Mouse (Mus musculus): Measurements from ENCODE around the gene Snd1.

The Snd1 gene

GRCm38 (mm10) chr6:28549374-28549773 is 74.4 kb downstream of the Snd1 start:
- DNase-seq = peak; percentile 77

DNA sequence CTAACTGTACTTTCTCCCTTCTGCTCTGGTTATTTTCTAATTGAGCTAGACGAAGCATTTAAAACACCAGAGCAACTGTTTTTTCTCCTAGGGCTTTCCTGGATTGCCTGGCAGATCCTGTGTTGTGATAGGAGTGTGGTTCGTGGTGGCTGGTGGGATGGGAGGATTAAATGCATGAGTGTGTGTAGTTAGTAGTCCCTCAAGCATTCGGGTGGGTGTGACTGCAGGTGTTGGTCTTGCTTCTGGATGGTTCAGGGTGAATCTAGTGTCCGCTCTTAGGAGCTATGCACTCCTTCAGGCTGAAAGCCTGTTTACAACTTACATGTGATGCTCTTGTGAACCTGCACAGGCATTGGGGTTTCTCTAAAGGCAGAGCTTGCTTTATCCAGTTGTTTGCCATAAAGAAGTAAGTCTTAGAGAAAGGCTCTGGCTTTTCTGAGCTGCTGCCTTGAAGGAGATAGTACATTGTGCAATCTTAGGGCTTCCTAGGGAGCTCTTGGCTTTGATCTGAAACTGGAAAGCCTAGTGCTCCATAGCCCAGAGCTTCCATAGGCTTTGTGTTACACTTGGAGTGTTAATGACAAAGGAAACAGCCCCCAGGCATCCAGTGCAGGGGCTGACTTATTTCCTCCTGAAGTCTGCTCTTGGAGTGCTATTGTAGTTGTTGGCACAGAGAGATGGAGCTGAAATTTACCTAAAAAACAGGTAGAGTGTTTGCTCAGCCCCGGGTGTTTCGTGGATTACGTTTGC is 75.5 kb downstream of the Snd1 start:
- DNase-seq = no peak

GRCm38 (mm10) chr6:28554470-28554869 is 79.5 kb downstream of the Snd1 start:
- no peak for DNase-seq

- DNase-seq = no peak
Observed at GRCm38 (mm10) chr6:28555002-28555401, 80.1 kb downstream of the Snd1 start.

DNA sequence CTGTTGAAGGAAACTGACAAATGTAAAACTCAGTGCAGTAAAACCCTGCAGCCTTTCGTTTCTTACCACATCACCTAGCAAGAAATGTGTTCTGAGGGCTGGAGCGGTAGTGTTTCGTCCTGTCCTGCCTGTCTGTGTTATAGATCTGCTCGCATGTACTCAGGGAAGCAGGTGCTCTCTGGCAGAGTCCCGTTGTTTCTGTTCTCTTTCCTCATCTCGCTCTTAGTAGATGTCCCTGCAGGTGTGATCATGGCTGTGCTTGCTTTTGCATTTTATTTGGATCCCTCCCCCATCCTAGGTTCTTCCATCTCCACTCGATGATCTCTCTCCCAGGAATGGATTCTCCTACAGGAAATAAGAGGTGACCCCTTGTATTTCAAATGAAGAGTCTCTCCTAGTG is 80.5 kb downstream of the Snd1 start:
- no peak for DNase-seq

GRCm38 (mm10) chr6:28557728-28558127 is 82.8 kb downstream of the Snd1 start:
- DNase-seq = no peak

GRCm38 (mm10) chr6:28559419-28559818 is 84.5 kb downstream of the Snd1 start:
- DNase-seq = no peak

DNA sequence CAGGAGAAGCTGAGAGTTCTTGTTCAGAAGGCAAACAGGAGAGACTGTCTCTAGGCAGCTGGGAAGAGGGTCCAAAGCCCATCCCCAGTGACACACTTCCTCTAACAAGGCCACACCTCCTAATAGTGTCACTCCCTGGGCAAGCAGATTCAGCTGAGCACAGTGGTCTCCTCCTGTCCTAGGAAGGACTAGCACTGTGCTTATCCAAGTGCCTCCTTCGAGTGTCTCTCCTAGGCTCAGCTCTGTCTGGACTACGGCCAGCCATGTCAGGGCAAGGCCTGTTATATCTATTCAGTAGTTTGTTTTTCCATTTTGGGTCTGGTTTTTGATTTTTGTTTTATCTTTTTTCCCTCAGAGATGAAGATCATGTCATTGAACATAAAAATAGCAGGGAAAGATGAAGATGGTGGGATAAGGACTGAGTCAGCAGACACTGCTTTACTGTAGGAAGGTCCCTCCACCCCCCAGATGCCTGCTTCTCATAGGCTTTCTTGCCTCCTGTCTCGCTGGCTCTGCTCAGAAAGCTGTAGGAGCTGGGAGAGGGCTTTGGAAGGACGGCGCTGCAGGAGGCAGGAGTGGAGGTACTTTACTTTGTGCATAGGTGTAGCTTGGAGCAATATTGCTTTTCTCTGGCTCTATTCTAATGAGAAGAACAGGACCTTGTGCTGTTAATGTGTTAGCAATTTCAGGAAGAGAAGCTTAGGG is 86.5 kb downstream of the Snd1 start:
- DNase-seq = no peak

- no peak for DNase-seq
Observed at GRCm38 (mm10) chr6:28562323-28563044, 87.5 kb downstream of the Snd1 start.

DNA sequence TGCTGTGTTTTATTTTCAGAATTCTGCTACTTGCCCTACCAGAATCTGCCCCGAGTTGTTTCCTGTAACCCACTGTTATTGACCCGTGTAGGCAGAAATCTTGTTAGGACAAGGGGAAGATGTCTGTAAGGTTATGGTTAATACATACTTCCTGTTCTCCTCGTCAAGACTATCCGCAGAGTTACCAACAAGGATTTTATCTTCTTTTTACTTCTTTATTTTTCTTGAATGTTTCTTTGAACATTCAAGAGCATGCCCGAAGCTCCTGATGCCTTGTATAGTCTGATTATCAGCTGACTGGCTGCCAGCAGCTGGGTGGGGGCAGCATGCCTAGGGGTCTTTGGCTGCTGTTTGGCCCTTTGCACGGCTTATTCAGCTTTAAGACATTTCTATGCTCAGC is 93.0 kb downstream of the Snd1 start:
- DNase-seq = no peak

GRCm38 (mm10) chr6:28571946-28572345 is 97.0 kb downstream of the Snd1 start:
- DNase-seq = no peak

- DNase-seq = no peak
Observed at GRCm38 (mm10) chr6:28572991-28573759, 98.2 kb downstream of the Snd1 start.

DNA sequence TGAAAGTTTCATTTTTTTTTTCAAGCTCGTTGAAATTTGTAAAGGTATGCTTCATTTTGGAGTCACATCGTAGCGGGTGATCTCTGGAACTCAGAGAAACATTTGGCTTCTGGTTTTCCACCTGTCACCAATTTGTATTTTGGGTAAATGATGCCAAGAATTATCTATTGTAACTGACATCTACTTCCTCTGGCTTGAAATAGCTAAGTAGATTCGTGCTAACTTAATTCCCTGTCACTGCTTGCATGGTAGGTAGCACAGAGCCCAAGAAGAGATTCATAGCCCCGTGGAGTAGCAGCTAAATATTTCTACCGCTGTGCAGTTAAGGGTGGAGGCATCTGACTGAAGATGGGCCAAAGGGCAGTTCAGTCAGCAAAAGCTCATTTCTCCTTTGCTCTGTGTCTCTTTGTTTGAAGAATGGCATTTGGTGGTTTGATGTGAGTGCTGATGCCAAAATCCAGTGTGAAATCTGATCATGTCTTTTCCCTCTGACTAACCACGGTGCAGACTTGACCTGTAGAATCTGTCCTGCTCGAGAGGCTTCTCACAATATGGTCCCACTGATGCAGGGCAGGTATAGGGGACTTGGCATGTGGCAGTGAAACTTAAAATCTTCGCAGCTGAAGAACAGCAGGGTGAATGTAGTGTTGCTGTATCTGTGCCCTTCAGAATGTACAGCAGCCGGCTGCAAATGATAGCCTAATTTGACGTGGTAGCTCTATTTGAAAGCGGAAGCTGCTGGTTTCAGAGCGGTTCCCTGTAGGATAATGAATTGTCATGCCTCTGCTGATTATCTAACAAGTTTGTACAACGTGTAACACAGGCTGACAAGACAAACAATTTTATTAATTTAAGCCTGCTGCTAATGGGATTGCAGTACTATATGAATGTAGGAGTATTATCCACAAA is 101.7 kb downstream of the Snd1 start:
- peak; percentile 89 for DNase-seq

DNA sequence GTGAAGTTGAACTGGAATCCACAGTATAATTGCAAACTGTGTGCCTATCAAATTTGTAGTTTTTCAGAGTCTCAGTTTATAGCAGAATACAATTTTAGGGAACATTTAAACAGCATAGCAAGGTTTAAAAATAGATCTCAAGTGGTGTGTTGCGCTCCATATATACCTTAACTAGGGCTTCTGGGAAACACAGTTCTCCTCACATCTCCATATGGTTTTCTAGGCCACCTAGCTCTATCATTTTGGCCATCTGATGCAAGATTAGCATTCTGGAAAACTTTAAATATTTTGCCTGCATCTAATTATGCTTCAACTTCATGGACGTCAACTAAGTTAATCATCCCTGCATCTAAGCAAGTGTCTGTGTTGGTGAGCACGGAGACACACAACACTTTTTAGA is 107.9 kb downstream of the Snd1 start:
- DNase-seq = no peak

GRCm38 (mm10) chr6:28583399-28583798 is 108.5 kb downstream of the Snd1 start:
- no peak for DNase-seq

GRCm38 (mm10) chr6:28586806-28587205 is 111.9 kb downstream of the Snd1 start:
- no peak for DNase-seq

GRCm38 (mm10) chr6:28588494-28589171 is 113.7 kb downstream of the Snd1 start:
- DNase-seq = no peak

DNA sequence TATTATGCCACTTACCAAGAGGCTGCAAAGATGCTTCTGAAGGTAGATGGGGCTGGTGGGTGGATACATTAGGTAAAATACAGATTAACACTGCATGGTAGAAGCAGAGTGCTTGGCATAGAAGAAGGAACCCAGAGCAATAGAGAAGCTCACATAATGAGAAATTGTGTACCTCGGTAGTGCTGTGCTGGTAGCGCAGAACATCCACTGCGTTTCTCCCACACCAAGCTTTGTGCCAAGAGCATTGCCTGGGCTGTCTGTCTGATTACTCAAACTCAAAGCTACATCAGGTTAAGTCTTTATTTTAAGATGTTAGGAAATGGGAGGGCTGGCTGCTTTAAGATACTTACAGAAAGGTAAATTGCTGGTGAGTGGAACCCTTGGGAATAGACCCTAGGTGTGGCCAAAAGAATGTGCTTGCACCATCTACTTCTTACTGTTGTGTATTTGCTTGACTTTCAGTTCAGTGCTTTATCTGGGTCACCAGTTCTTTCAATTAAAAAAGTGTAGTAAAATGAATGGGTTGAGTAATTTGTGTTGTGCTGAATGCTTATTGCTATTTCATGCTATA is 117.5 kb downstream of the Snd1 start:
- DNase-seq = no peak

- no peak for DNase-seq
Observed at GRCm38 (mm10) chr6:28593708-28594107, 118.8 kb downstream of the Snd1 start.

DNA sequence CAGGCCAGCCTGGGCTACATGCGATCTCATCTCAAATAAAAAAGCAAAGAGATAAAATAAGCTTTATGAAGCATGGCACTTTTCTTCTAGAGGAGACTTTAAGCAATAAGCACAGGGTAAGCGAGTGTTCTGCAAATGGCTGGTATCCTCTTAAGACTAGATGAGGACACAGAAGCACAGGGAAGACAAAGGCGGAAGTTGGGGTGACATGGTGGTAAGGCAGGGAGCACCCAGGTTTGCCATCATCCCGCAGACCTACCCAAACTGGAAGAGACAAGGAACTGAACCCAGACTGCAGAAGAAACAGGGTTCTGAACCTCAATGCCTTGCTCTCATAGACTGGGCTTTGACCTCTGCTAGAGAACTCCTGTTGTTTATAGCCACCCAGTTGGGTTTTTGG is 119.8 kb downstream of the Snd1 start:
- no peak for DNase-seq

DNA sequence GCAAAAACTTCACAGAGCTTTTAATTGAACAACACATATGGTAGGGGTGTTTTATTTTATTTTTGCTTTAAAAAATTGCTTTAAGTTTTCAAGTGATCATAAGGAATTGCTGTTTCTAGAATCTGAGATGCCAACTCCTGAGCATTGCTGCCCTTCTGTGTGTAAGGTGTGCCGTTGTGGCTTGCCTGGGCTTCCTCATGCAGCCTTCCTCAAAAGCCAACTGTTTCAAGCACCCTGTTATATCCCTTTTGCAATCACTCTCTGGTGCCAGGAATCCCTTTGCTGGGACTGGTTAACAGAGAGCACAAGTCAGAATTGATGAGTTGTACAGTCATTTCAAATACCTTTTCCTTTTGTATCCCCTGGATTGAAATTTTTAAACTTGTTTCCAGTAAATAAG is 120.3 kb downstream of the Snd1 start:
- DNase-seq = no peak

All from cerebellum, adult 9-10 months (tissue).